Mouse (Mus musculus): ENCODE results near the gene Cnr2. TPM values are rescaled to one million over a fixed set of nuclear protein-coding genes. Genes with fewer than 3 reads are reported as not detected.

The Cnr2 gene
- polyA plus RNA-seq, 1 experiment from 2014 or later = 0.43 TPM

DNA sequence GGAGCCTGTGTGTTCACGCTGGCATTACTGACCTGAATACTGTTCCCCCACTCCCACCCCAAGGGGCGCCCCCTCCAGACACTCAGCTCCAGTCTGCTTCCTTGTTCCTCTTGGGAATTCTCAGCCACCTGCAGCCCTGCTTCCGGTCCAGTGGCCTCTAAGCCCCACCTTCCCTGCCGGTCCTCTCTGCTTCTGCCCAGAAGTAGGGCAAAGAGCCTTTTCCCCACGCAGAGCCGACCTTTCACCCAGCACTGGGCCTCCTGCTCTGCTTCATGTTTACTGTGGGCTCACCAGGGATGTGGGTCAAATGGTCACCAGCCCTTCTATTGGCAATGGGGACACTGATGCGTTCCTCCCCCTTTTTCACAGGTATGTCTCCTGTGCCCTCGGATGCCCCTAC is 63.2 kb downstream of the Cnr2 start:
- Histone ChIP-seq H3K4me1 (ENCODE audit: control insufficient read depth, insufficient read depth, low read length) (peaks cover 9% of the 10 kb centered on the region), H3K9me3 (ENCODE audit: control insufficient read depth, low read length) (no peaks in the 10 kb centered on the region), H3K9ac (ENCODE audit: low read depth, low read length) (peak overlapping the region; percentile 55), H3K4me2 (ENCODE audit: low read depth, low read length) (peak overlapping the region; percentile 45), H3K36me3 (ENCODE audit: control insufficient read depth, insufficient read depth, low read length) (peaks cover 11% of the 10 kb centered on the region), H3K27me3 (replicated peaks; ENCODE audit: control insufficient read depth, insufficient read depth, low read length) (no peaks in the 10 kb centered on the region), H3K4me3 (ENCODE audit: low read length) (peak overlapping the region; percentile 25), H3K27ac (ENCODE audit: low read length) (peak overlapping the region; percentile 85)
- WGBS = 47% methylated on average over 8 of the region's 8 CpGs
- peak; percentile 77 for ATAC-seq

DNA sequence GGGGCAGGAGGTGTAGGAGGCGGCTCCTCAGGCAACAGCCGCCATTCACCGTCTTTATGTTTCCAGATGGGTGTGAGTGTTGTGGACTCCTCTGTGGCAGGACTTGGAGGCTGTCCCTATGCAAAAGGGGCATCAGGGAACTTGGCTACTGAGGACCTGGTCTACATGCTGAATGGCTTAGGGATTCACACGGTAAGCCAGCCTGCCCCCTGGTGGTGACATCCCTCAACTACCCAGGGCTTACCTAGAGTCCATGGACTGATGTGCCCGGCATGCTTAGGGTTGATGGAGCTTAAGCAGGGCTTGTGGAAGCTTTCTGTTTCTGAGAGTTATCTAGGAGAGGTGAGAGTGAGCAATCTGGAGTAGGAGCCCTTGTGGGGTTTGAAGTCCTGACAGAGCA is 65.5 kb downstream of the Cnr2 start:
- 27% methylated on average over 5 of the region's 5 CpGs for WGBS
- ATAC-seq = no peak

DNA sequence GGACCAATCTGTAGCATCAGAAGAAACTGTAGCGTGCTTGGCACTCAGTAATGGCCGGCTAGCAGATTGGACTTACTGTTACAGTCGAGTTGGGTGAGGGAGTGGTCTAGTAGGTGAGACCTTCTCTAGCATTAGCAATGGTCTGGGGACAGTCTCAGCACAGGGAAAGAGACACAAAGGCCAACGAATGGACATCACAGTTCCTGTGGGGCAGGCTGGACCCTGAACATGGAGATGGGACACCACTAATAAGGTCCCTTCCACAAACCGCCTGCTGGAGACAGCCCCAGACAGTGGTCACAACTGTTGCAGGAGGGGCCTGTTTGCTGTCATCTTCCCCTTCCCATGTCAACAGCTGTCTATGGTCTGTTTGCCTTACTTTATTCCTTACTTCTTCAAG is 66.5 kb downstream of the Cnr2 start:
- no peak overlapping the region for H3K4me2 ChIP-seq (ENCODE audit: low read depth, low read length)
- no peaks in the 10 kb centered on the region for H3K27me3 ChIP-seq (replicated peaks; ENCODE audit: control insufficient read depth, insufficient read depth, low read length)
- H3K9ac ChIP-seq (ENCODE audit: low read depth, low read length) = no peak overlapping the region
- no peak overlapping the region for H3K4me3 ChIP-seq (ENCODE audit: low read length)
- peaks cover 24% of the 10 kb centered on the region for H3K4me1 ChIP-seq (ENCODE audit: control insufficient read depth, insufficient read depth, low read length)
- ATAC-seq = no peak
- WGBS = 88% methylated on average over 5 of the region's 5 CpGs
- no peaks in the 10 kb centered on the region for H3K9me3 ChIP-seq (ENCODE audit: control insufficient read depth, low read length)
- no peak overlapping the region for H3K27ac ChIP-seq (ENCODE audit: low read length)
- peaks cover 5% of the 10 kb centered on the region for H3K36me3 ChIP-seq (ENCODE audit: control insufficient read depth, insufficient read depth, low read length)

More for the DNA sequence above, 65.5 kb downstream of the Cnr2 start:
- Histone ChIP-seq H3K36me3 (ENCODE audit: control insufficient read depth, insufficient read depth, low read length) (peaks cover 7% of the 10 kb centered on the region), H3K9me3 (ENCODE audit: control insufficient read depth, low read length) (no peaks in the 10 kb centered on the region), H3K4me3 (ENCODE audit: low read length) (no peak overlapping the region), H3K27ac (ENCODE audit: low read length) (no peak overlapping the region), H3K9ac (ENCODE audit: low read depth, low read length) (no peak overlapping the region), H3K4me2 (ENCODE audit: low read depth, low read length) (no peak overlapping the region), H3K4me1 (ENCODE audit: control insufficient read depth, insufficient read depth, low read length) (peaks cover 24% of the 10 kb centered on the region), H3K27me3 (replicated peaks; ENCODE audit: control insufficient read depth, insufficient read depth, low read length) (no peaks in the 10 kb centered on the region)

DNA sequence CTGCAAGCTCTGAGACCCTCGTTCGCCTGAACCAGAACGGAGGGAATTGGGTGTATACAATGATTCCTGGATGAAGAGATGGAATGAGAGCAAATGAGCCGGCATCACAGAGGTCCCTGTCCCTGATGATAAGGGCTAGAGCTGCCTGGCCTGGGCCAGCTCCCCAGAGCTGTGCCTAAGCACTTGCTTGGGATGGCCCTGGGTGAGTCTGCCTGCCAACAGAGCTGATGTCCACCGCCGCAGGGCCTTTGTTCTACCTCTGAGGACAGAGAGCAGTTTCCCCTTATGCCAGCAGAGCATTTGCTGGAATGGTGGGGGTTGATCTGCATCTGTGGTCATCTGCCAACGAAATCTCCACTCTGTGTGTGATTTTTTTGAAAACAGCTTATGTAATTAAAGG is 67.0 kb downstream of the Cnr2 start:
- Histone ChIP-seq H3K4me2 (ENCODE audit: low read depth, low read length) (no peak overlapping the region; the same call in 1 of the 2 replicates), H3K36me3 (ENCODE audit: control insufficient read depth, insufficient read depth, low read length) (peaks cover 8% of the 10 kb centered on the region), H3K9ac (ENCODE audit: low read depth, low read length) (0 out of 2 replicates have a peak overlapping the region, but pooled peaks have one; percentile 89), H3K27me3 (replicated peaks; ENCODE audit: control insufficient read depth, insufficient read depth, low read length) (no peaks in the 10 kb centered on the region), H3K9me3 (ENCODE audit: control insufficient read depth, low read length) (no peaks in the 10 kb centered on the region), H3K4me3 (ENCODE audit: low read length) (no peak overlapping the region), H3K27ac (ENCODE audit: low read length) (no peak overlapping the region), H3K4me1 (ENCODE audit: control insufficient read depth, insufficient read depth, low read length) (peaks cover 24% of the 10 kb centered on the region)
- no peak for ATAC-seq
- WGBS = 89% methylated on average over 7 of the region's 7 CpGs

DNA sequence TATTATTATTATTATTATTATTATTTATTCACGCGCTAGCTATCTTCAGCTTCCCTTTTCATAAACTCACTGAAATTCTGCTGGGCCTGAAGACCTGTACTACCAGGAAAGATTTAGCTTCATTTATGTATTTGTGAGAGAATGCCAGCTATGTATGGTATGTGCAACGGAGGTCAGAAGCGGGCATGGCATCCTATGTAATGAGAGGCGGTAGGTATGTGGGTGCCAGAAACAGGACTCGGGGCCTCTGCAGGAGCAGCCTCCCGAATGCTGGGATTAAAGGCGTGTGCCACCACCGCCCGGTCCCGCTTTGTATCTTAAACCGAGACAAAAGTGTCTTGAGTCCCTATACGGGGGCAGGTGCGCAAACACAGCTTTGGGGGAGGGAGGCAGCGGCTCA is 67.8 kb downstream of the Cnr2 start:
- peak; percentile 5; the same call in 1 of the 2 replicates for ATAC-seq
- H3K4me1 ChIP-seq (ENCODE audit: control insufficient read depth, insufficient read depth, low read length) = peaks cover 24% of the 10 kb centered on the region
- H3K27me3 ChIP-seq (replicated peaks; ENCODE audit: control insufficient read depth, insufficient read depth, low read length) = no peaks in the 10 kb centered on the region
- 6% methylated on average over 15 of the region's 15 CpGs for WGBS
- H3K9me3 ChIP-seq (ENCODE audit: control insufficient read depth, low read length) = no peaks in the 10 kb centered on the region
- H3K36me3 ChIP-seq (ENCODE audit: control insufficient read depth, insufficient read depth, low read length) = peaks cover 10% of the 10 kb centered on the region
- peak overlapping the region; percentile 89 for H3K9ac ChIP-seq (ENCODE audit: low read depth, low read length)
- H3K4me2 ChIP-seq (ENCODE audit: low read depth, low read length) = peak overlapping the region; percentile 81
- peak overlapping the region; percentile 81 for H3K4me3 ChIP-seq (ENCODE audit: low read length)
- H3K27ac ChIP-seq (ENCODE audit: low read length) = peak overlapping the region; percentile 89

DNA sequence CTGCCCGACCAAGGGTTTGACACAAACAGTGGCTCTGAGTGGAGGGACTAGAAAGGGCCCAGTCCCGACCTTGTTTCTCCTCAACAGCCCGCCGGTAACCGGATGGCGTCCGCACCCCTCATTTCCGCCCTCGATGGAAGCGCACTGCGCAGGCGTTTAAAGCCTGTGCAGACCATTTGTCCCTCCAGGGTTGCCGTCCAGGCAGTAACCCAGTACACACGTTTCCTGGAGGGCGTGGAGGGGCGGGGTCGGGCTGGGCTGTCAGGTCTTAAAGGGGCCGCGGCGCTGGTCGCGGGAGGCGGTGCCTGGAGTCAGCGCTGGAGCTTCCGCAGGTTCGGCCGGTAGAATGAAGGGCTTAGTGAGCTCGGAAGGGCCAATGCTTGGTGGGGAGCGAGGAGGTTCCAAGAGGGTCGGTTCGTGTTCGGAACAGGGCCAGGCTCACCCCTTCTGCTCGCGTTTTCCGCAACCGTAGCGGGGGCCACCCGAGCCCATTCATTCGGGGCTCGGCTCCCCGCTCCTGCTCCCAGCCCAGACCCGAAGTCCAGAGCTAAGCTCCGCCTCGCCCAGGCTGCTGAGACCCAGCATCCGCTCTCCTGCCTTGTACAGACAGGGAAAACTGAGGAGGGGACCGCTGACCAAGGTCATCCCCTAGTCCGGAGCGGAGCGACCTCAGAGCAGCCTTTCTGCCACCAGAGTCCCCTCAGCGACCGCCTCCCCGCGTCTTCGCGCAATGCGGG is 68.4 kb downstream of the Cnr2 start, which contains the start of gene Gale:
Gale (plus strand) TSS at position 271 of the 737 bp plus-strand sequence.
- no peaks in the 10 kb centered on the region for H3K9me3 ChIP-seq (ENCODE audit: control insufficient read depth, low read length)
- H3K27me3 ChIP-seq (replicated peaks; ENCODE audit: control insufficient read depth, insufficient read depth, low read length) = no peaks in the 10 kb centered on the region
- peak within 1 kb of the TSS; percentile 88 for H3K4me2 ChIP-seq (ENCODE audit: low read depth, low read length)
- peak within 1 kb of the TSS; percentile 89 for H3K9ac ChIP-seq (ENCODE audit: low read depth, low read length)
- H3K36me3 ChIP-seq (ENCODE audit: control insufficient read depth, insufficient read depth, low read length) = peaks cover 17% of the 10 kb centered on the region
- peaks cover 23% of the 10 kb centered on the region for H3K4me1 ChIP-seq (ENCODE audit: control insufficient read depth, insufficient read depth, low read length)
- peak; percentile 90 for ATAC-seq
- peak within 1 kb of the TSS; percentile 90 for H3K27ac ChIP-seq (ENCODE audit: low read length)
- 0% methylated on average over 56 of the region's 56 CpGs for WGBS
- H3K4me3 ChIP-seq (ENCODE audit: low read length) = peak within 1 kb of the TSS; percentile 81

DNA sequence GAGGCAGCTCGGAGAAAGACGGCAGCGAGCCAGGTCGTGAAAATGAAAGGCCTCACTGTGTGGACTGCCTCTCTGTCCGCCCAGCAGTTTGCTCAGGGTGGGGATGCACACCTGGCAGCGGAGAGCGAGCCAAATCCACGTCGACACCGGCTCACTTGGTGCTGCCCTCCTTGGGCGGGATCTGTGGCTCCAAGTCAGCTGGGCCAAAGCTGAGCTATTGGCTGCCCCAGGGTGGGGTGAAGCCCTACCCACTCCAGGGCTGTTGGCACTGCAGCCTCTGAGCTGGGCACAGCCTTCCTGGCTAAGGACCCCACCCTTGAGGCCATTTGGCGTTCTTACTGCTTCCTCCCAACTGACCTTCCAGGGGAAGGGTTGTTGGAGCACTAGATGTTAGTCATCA is 69.2 kb downstream of the Cnr2 start:
- Histone ChIP-seq H3K4me2 (ENCODE audit: low read depth, low read length) (peak overlapping the region; percentile 88), H3K27me3 (replicated peaks; ENCODE audit: control insufficient read depth, insufficient read depth, low read length) (no peaks in the 10 kb centered on the region), H3K4me3 (ENCODE audit: low read length) (peak overlapping the region; percentile 81), H3K27ac (ENCODE audit: low read length) (peak overlapping the region; percentile 90), H3K4me1 (ENCODE audit: control insufficient read depth, insufficient read depth, low read length) (peaks cover 18% of the 10 kb centered on the region), H3K36me3 (ENCODE audit: control insufficient read depth, insufficient read depth, low read length) (peaks cover 24% of the 10 kb centered on the region), H3K9me3 (ENCODE audit: control insufficient read depth, low read length) (no peaks in the 10 kb centered on the region), H3K9ac (ENCODE audit: low read depth, low read length) (peak overlapping the region; percentile 87)
- WGBS = 4% methylated on average over 12 of the region's 12 CpGs
- ATAC-seq = peak; percentile 67

DNA sequence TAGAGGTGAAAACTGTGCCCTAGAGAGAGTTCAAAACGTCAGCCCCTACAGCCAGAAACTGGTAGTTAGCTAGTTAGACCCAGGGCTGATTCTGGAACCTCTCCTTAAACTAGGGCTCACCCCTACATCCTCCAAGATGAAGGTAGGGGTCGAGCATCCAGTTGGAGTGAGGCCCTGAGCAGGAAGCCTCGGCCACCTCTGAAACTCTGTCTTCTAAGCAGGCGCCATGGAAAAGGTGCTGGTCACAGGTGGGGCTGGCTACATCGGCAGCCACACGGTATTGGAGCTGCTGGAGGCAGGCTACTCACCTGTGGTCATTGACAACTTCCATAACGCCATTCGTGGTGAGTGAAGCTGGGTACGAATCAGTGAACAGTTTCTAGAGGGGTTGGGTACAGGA is 69.9 kb downstream of the Cnr2 start:
- Histone ChIP-seq H3K9me3 (ENCODE audit: control insufficient read depth, low read length) (no peaks in the 10 kb centered on the region), H3K4me3 (ENCODE audit: low read length) (no peak overlapping the region), H3K4me2 (ENCODE audit: low read depth, low read length) (peak overlapping the region; percentile 88; the same call in 1 of the 2 replicates), H3K4me1 (ENCODE audit: control insufficient read depth, insufficient read depth, low read length) (peaks cover 18% of the 10 kb centered on the region), H3K36me3 (ENCODE audit: control insufficient read depth, insufficient read depth, low read length) (peaks cover 25% of the 10 kb centered on the region), H3K27ac (ENCODE audit: low read length) (peak overlapping the region; percentile 90), H3K9ac (ENCODE audit: low read depth, low read length) (peak overlapping the region; percentile 87), H3K27me3 (replicated peaks; ENCODE audit: control insufficient read depth, insufficient read depth, low read length) (no peaks in the 10 kb centered on the region)
- 77% methylated on average over 9 of the region's 9 CpGs for WGBS
- no peak for ATAC-seq

DNA sequence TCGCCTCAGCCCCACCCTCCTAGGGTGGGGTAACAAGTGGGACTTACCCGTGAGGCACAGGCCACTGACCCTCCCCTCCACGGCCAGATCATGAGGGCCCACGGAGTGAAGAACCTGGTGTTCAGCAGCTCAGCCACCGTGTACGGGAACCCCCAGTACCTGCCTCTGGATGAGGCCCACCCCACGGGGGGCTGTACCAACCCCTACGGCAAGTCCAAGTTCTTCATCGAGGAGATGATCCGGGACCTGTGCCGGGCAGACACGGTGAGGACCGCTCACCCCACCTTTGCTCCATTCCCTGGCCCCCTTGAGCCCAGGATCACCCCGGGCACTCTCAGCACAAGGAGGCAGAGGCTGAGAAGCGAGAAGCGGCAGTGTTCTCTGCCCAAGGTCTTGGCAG is 71.1 kb downstream of the Cnr2 start:
- Histone ChIP-seq H3K4me3 (ENCODE audit: low read length) (no peak overlapping the region), H3K9me3 (ENCODE audit: control insufficient read depth, low read length) (no peaks in the 10 kb centered on the region), H3K4me2 (ENCODE audit: low read depth, low read length) (no peak overlapping the region), H3K36me3 (ENCODE audit: control insufficient read depth, insufficient read depth, low read length) (peaks cover 25% of the 10 kb centered on the region), H3K9ac (ENCODE audit: low read depth, low read length) (no peak overlapping the region), H3K27ac (ENCODE audit: low read length) (no peak overlapping the region), H3K27me3 (replicated peaks; ENCODE audit: control insufficient read depth, insufficient read depth, low read length) (no peaks in the 10 kb centered on the region), H3K4me1 (ENCODE audit: control insufficient read depth, insufficient read depth, low read length) (peaks cover 26% of the 10 kb centered on the region)
- WGBS = 90% methylated on average over 16 of the region's 16 CpGs
- ATAC-seq = no peak
